Comparison of ENCODE assay signal across 11 mouse cellular contexts in genomic region chr9:41118065-41118464, GRCm38 (mm10). TPM values are rescaled to one million over a fixed set of nuclear protein-coding genes. Genes with fewer than 3 reads are reported as not detected.
DNase-seq lines count a peak whose midpoint lies in the region; ATAC-seq and TF ChIP-seq lines count a peak whose summit lies in the region.
"Had no signal": no experiment of that assay in that cellular context is flagged by ENCODE, and none has a peak within 500 bp of the region (broad histone marks: within the 10 kb centered on the region; RNA-seq: fewer than 3 reads in every experiment).

No protein-coding gene starts in this region.

- H3K36me3 ChIP-seq in embryonic facial prominence, embryonic 14.5 days (ENCODE audit: control insufficient read depth, insufficient read depth, low read length), result no peaks in the 10 kb centered on the region
- H3K36me3 ChIP-seq in embryonic facial prominence, embryonic 10.5 days (replicated peaks), result no peaks in the 10 kb centered on the region
- H3K36me3 ChIP-seq in lung, postnatal 0 days (ENCODE audit: insufficient read depth, low read length), result no peaks in the 10 kb centered on the region
- H3K36me3 ChIP-seq in intestine, embryonic 16.5 days (ENCODE audit: control insufficient read depth, insufficient read depth, low read length), result no peaks in the 10 kb centered on the region
- H3K36me3 ChIP-seq: midbrain, embryonic 12.5 days had no signal

- H3K4me2 ChIP-seq in embryonic facial prominence, embryonic 14.5 days (ENCODE audit: low read depth, low read length), result no peak overlapping the region
- no peak overlapping the region for H3K4me2 ChIP-seq in lung, postnatal 0 days (replicated peaks; ENCODE audit: low read depth, low read length)
- H3K4me2 ChIP-seq in intestine, embryonic 16.5 days (ENCODE audit: low read depth, low read length), result no peak overlapping the region
- H3K4me2 ChIP-seq: midbrain, embryonic 12.5 days had no signal

- H3K4me3 ChIP-seq in embryonic facial prominence, embryonic 14.5 days (ENCODE audit: low read depth, low read length), result no peak overlapping the region
- H3K4me3 ChIP-seq in embryonic facial prominence, embryonic 10.5 days, result no peak overlapping the region
- H3K4me3 ChIP-seq in lung, postnatal 0 days (ENCODE audit: low read depth, low read length), result no peak overlapping the region
- H3K4me3 ChIP-seq in intestine, embryonic 16.5 days (ENCODE audit: low read length), result no peak overlapping the region
- H3K4me3 ChIP-seq: midbrain, embryonic 12.5 days had no signal

- no peaks in the 10 kb centered on the region for H3K27me3 ChIP-seq in embryonic facial prominence, embryonic 14.5 days (replicated peaks; ENCODE audit: control insufficient read depth, insufficient read depth, low read length)
- H3K27me3 ChIP-seq in embryonic facial prominence, embryonic 10.5 days (replicated peaks; ENCODE audit: low read depth, poor library complexity, severe bottlenecking), result no peaks in the 10 kb centered on the region
- H3K27me3 ChIP-seq in lung, postnatal 0 days (replicated peaks; ENCODE audit: insufficient read depth, low read length), result no peaks in the 10 kb centered on the region
- no peaks in the 10 kb centered on the region for H3K27me3 ChIP-seq in intestine, embryonic 16.5 days (replicated peaks; ENCODE audit: control insufficient read depth, insufficient read depth, low read length)

- 0 out of 2 replicates have a peak, but pooled peaks have one; percentile 30 for ATAC-seq in embryonic facial prominence, embryonic 14.5 days (ENCODE audit: low read depth)
- ATAC-seq in lung, postnatal 0 days, result no peak
- ATAC-seq in intestine, embryonic 16.5 days, result peak; percentile 46

- no peak for TF ChIP-seq EP300 in lung, postnatal 0 days (IDR thresholded peaks at IDR 0.05)

- peak; percentile 26 for DNase-seq in embryonic facial prominence, embryonic 14.5 days (ENCODE audit: low spot score)
- DNase-seq in embryonic facial prominence, embryonic 10.5 days (ENCODE audit: low spot score), result no peak
- DNase-seq in lung, postnatal 0 days (ENCODE audit: low spot score), result peak; percentile 20
- DNase-seq in lung, postnatal 14 days, result no peak
- DNase-seq in thymus, postnatal 14 days, result peak; percentile 76
- DNase-seq in urinary bladder, adult 2 months (ENCODE audit: low spot score), result no peak
- no peak for DNase-seq in urinary bladder, postnatal 10 days (ENCODE audit: low spot score)
- DNase-seq: cerebellum, adult 11 months; gastrocnemius, postnatal 10 days had no signal

- H3K9ac ChIP-seq in embryonic facial prominence, embryonic 14.5 days (ENCODE audit: low read depth, low read length), result no peak overlapping the region
- no peak overlapping the region for H3K9ac ChIP-seq in lung, postnatal 0 days (replicated peaks; ENCODE audit: low read depth)
- no peak overlapping the region for H3K9ac ChIP-seq in intestine, embryonic 16.5 days (ENCODE audit: low read depth, low read length)
- H3K9ac ChIP-seq: midbrain, embryonic 12.5 days had no signal

- no peak overlapping the region for H3K27ac ChIP-seq in embryonic facial prominence, embryonic 14.5 days (replicated peaks; ENCODE audit: low read depth, low read length)
- no peak overlapping the region for H3K27ac ChIP-seq in embryonic facial prominence, embryonic 10.5 days (replicated peaks)
- H3K27ac ChIP-seq in lung, postnatal 0 days (ENCODE audit: low read length), result no peak overlapping the region
- H3K27ac ChIP-seq in intestine, embryonic 16.5 days (ENCODE audit: low read length), result no peak overlapping the region
- H3K27ac ChIP-seq: midbrain, embryonic 12.5 days had no signal

- no peak for TF ChIP-seq CTCF in lung, postnatal 0 days (IDR thresholded peaks at IDR 0.05)

- 50% methylated on average over 7 of the region's 7 CpGs for WGBS in embryonic facial prominence, embryonic 14.5 days
- 72% methylated on average over 7 of the region's 7 CpGs for WGBS in embryonic facial prominence, embryonic 10.5 days
- 31% methylated on average over 7 of the region's 7 CpGs for WGBS in lung, postnatal 0 days
- 49% methylated on average over 7 of the region's 7 CpGs for WGBS in intestine, embryonic 16.5 days

- H3K9me3 ChIP-seq in embryonic facial prominence, embryonic 14.5 days (ENCODE audit: control insufficient read depth, low read length), result no peaks in the 10 kb centered on the region
- no peaks in the 10 kb centered on the region for H3K9me3 ChIP-seq in embryonic facial prominence, embryonic 10.5 days
- no peaks in the 10 kb centered on the region for H3K9me3 ChIP-seq in lung, postnatal 0 days (ENCODE audit: low read length)
- no peaks in the 10 kb centered on the region for H3K9me3 ChIP-seq in intestine, embryonic 16.5 days (ENCODE audit: control insufficient read depth, low read length)
- H3K9me3 ChIP-seq: midbrain, embryonic 12.5 days had no signal

- H3K4me1 ChIP-seq in embryonic facial prominence, embryonic 14.5 days (ENCODE audit: control insufficient read depth, insufficient read depth, low read length), result peaks cover 18% of the 10 kb centered on the region; the same call in 1 of the 2 replicates
- H3K4me1 ChIP-seq in embryonic facial prominence, embryonic 10.5 days, result peaks cover 7% of the 10 kb centered on the region
- H3K4me1 ChIP-seq in lung, postnatal 0 days (ENCODE audit: insufficient read depth, low read depth, low read length), result no peaks in the 10 kb centered on the region
- H3K4me1 ChIP-seq in intestine, embryonic 16.5 days (ENCODE audit: control insufficient read depth, insufficient read depth, low read length), result no peaks in the 10 kb centered on the region
- H3K4me1 ChIP-seq: midbrain, embryonic 12.5 days had no signal

RNA-seq across cellular contexts. Expression of gene Ubash3b, which starts 43.4 kb away (rescaled TPM):
- polyA plus RNA-seq in embryonic facial prominence, embryonic 14.5 days (2014; fragmentation: Nextera tagmentation; extraction: Ambion mirVana), result 10.5 and 12.1 TPM in 2 replicates
- 6.7 and 7.4 TPM in 2 replicates for polyA plus RNA-seq in embryonic facial prominence, embryonic 10.5 days (2016; fragmentation: Nextera tagmentation; extraction: Ambion mirVana)
- 4.1 and 4.8 TPM in 2 replicates for polyA plus RNA-seq in lung, postnatal 0 days (2015; fragmentation: Nextera tagmentation; extraction: Ambion mirVana)
- 3.4 TPM in 2 replicates for polyA plus RNA-seq in intestine, embryonic 16.5 days (2015; fragmentation: Nextera tagmentation; extraction: Ambion mirVana)
- 4.2 and 4.6 TPM in 2 replicates for polyA plus RNA-seq in urinary bladder, adult 2 months (2012; rRNA removed)

Comparison
In these comparisons a context has a peak if more than half of its experiments do, and no peak if none do; other contexts are left out.
1. DNase-seq: peak in embryonic facial prominence, embryonic 14.5 days (single experiment), lung, postnatal 0 days (single experiment) and thymus, postnatal 14 days (single experiment); none in embryonic facial prominence, embryonic 10.5 days (single experiment), lung, postnatal 14 days (single experiment), urinary bladder, adult 2 months (single experiment) and urinary bladder, postnatal 10 days (single experiment).